Mouse (Mus musculus) layer of hippocampus, adult 18-20 months (tissue): ENCODE results near the gene U2surp. TPM values are rescaled to one million over a fixed set of nuclear protein-coding genes. Genes with fewer than 3 reads are reported as not detected.

Experiments used
- DNase-seq, 2 experiments: peaks; one replicate each; pipeline ENCODE4 v3.0.0; 2022; ENCODE audit warnings: low spot score in 2 of 2
- long read RNA-seq: library from polyadenylated mRNA; stranded (forward); transcript quantifications from one replicate; pipeline ENCODE4 v2.0.0, GENCODE M21; 2021
- total RNA-seq, 2 experiments: library from RNA; stranded (reverse); gene quantifications; 2 replicates each; pipeline ENCODE4 v1.2.3; 2021

Gene U2surp
- total RNA-seq = 10 to 100 TPM; 64.0 to 64.6 TPM
- long read RNA-seq, full-length matches to known transcripts = 32 of 38 reads
- long read RNA-seq, partial matches to known transcripts = 2 of 38 reads
- long read RNA-seq, other reads (novel, unspliced or antisense) = 4 of 38 reads

DNA sequence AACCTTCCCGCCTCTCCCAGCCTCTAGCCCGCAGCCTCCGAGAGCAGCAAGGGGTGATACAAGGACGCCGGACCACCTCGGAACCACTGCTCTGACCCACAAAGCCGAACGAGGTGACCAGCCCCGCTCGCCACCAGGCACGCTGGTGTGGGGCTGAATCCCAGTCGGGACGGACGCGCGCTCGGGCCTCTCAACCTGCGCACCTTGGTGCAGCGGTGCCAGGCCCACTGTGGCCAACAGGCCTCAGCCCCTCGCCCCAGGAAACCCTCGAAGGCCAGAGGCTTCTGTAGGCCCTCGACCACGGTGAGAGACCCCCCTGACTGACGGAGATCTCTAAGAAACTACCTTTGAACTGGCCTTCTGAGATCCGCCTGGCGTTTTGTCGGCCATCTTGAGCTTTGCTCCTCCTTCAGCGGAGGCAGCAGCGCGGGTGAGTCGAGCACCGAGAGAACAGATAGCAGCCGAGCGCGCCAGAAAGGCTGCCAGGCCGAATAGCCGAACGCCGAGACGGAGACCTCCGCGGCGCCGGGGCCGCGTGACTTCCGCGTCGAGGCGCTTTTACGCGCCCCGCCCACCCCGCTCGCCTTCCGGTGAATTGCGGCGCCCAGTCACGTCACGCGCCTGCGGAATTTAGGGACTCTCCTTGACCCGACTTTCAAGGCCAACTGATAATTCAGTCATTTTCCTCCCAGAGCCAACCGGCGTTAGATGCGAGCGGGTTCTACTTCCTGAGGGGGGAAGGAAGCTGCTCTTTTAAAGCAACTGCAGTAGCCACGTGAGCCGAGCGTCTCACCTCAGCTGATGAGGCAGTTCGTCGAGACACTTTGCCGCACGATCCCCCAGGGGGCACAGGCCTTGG, at the start of gene U2surp:
Gene U2surp (minus strand): TSS at position 525 of the 859 bp plus-strand sequence.
- peak; percentile 95 to 99 for DNase-seq

DNA sequence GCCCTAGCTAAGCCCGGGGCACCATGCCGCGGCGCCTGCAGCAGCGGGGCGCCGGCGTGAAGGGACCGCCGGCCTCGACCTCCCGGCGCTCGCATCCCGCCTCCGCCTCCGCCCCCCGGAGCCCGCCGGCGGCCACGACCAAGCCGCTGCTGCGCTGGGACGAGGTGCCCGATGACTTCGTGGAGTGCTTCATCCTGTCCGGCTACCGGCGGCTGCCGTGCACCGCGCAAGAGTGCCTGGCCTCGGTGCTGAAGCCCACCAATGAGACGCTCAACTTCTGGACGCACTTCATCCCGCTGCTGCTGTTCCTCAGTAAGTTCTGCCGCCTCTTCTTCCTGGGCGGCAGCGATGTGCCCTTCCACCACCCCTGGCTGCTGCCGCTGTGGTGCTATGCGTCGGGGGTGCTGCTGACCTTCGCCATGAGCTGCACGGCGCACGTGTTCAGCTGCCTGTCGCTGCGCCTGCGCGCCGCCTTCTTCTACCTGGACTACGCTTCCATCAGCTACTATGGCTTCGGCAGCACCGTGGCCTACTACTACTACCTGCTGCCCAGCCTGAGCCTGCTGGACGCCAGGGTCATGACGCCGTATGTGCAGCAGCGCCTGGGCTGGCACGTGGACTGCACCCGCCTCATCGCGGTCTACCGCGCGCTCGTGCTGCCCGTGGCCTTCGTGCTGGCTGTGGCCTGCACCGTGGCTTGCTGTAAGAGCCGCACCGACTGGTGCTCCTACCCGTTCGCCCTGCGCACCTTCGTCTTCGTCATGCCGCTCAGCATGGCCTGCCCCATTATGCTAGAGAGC, 48.3 kb upstream of the U2surp start:
- DNase-seq = peak; percentile 43 to 70

DNA sequence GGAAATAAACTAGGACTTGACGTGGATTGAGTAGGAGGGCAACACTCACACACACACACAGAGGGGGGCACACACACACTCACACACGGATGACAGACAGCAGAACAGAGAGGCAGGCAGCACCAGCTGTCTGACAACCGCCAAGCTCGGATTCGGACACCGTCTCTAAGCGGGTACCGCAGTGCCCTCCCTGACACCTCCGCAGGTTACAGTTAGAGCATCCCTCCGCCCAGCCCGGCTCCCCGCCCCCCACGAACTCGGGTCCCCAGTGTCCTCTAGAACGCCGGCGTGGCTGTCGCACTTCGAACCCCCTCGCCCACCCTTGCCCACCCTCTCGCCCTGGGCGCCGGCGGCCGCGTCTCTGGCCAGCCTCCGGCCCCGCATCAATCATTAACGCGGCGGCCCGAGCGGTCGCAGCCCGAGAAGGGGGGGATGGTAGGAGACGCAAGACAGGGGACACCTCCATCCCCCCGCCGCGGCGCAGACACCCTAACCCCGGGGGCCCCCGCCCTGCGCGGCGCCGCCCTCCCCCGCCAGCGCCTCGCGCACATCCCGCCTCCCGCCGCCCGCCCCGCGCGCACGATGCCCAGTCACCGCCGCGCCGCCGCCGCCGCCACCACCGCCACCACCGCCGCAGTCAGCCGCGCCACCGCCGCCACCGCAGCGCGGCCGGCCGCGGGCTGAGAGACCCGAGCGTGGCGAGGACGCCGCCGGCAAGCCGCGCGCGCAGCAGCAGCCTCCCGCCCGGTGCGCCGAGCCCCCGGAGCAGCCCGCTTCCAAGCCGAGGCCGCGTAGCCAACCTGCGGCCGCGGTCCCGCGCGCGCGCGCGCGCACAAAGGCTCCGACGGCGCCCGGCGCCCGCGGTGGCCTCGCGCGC, 47.5 kb upstream of the U2surp start, which contains the start of gene Paqr9:
Gene Paqr9 (plus strand): TSS at position 599 of the 877 bp plus-strand sequence.
- peak; percentile 51 to 65 for DNase-seq

DNA sequence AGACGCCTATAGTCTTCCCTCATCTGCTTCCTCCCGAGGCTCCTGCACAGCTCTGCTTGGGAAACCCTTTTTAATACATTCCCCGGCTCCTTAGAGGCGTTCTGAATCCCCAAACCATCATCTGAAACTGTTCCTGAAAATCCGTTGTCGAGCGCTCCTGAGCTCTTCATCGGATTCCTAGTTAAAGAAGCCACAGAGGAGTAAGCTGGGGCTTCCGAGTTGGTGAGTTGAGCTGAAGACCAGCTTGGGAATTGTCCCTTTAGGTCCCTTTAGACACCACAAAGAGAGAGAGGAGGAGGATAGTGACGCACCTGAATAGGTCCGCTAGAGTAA, 46.9 kb upstream of the U2surp start:
- DNase-seq = no peak

DNA sequence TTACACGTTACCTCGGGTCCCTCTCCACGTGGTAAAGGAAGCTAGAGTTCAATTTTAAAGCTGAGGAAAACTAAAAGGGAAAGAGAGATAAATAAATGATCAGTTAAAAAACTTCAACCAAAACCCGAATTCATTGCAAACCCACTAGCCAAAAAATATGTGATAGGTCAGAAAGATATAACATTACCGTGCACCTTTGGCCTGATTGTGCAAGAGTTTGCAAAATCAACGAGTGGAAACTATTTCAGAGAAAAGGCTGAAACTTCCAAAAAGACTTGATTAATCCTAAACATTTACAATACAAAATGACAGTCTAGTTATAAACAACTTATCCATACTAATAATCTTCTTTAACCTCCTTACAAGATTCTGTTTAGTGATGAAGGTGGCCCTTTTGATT, 45.9 kb upstream of the U2surp start:
- no peak for DNase-seq

DNA sequence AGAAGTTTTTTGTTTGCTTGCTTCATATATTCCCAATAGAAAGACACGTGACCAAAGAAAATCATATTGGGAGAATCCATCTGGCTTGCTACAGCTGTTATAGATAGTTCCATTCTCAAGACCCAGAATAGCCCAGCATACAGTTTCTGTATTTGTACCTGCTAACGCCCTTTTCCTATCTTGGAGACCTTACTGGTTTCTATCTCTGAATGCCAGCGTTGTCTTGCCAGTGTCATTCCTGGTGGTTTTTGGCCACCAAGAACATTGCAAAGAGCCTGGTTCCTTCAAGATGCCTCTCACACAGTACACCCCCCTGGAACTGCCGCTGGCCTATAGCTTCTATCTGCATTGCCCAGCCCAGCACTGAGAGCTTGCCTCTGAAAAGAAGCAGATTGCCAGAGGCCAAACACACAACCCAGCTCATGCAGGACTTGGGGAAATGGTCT, 44.3 kb upstream of the U2surp start:
- no peak for DNase-seq

DNA sequence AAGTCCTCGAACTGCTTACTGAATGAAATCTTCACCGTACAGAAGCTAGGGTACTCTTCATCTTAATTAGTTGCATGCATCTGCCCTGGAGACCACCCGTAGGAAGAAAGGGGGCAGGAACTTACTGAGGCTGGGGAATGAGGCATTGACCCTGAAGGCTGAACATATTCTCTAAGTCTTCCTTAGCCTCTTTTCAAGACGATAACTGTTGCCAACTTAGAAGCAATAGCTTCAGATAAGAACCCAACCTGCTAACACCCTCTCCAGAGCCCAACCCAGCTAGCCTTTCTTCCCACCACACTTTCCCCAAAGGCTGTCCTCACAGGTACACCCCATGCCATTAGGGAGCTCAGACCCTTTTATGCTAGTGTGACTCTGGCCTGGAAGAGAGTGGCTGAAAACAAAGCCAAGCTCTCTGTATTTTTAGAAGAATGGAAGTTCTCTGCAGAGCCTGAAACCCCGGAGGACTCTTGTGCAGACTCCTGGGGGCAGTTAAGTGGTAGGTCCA, 43.5 kb upstream of the U2surp start:
- no peak for DNase-seq

DNA sequence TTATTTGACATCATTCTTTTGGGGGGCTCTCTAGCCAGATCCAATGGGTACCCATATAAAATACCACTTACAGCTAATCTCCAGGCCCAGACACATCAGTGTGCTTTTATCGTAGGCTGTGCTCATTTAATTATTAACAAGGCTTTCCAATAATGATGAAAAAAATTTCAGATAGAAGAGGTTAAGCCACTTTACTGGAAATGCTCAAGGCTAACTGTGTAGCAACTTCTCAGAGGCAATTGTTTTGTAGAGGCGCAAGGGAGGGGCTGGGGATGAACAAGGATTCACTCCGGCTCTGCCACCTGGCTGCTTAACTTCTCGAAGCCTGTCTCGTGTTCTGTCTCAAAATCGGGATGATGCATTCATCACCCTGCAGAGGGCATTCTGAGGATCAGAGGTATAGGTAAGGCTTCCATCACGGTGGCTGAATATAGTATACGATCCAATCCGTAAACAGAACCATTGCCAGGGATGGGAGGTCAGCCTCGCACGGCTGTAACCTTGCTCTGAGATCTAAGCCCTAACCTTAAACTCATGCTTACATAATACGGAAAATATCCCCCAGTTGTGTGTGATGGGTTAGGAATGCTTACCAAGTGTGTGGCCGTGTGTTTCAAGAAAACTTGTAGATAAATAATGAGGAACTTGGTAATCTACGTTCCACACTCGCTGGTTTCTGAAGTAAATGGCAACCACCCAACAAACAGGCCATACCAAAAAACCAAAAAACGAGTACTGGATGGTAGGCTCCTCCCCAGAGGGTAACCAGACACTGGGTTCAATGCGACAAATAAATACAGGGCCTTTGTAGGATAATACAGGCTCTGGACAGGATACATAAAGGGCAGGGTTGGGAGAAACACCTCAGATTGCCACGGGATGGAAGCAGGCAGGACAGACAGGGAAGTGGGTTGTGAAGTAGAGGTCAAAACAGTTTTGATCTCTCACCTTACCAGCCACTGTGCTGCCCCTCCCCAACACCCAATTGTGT, 42.7 kb upstream of the U2surp start:
- no peak for DNase-seq

DNA sequence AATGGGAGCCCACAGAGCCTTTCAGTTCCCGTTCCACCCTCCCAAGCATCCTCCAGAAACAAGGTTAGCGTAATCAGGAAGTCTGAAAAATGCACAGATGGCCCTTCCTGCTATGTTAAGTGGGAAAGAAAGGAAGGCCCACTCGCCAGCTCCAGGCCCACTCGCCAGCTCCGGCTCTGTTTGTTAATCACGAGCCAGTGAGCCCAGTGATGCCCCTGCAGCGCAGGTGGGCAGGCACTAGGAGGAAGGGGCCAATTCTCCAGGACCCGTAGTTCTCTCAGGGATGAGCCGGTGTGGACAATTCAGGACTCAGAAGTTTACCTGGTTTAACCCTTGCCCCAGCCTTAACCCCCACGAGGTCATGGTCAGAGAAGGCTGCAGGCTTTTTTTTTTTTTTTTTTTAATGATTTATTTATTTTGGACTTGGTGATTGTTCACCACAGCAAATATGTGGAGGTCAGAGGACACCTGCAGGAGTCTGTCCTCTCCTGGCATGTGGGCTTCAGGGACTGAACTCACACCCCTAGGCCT, 40.4 kb upstream of the U2surp start:
- DNase-seq = peak in 1 of 2 experiments; percentile 11

DNA sequence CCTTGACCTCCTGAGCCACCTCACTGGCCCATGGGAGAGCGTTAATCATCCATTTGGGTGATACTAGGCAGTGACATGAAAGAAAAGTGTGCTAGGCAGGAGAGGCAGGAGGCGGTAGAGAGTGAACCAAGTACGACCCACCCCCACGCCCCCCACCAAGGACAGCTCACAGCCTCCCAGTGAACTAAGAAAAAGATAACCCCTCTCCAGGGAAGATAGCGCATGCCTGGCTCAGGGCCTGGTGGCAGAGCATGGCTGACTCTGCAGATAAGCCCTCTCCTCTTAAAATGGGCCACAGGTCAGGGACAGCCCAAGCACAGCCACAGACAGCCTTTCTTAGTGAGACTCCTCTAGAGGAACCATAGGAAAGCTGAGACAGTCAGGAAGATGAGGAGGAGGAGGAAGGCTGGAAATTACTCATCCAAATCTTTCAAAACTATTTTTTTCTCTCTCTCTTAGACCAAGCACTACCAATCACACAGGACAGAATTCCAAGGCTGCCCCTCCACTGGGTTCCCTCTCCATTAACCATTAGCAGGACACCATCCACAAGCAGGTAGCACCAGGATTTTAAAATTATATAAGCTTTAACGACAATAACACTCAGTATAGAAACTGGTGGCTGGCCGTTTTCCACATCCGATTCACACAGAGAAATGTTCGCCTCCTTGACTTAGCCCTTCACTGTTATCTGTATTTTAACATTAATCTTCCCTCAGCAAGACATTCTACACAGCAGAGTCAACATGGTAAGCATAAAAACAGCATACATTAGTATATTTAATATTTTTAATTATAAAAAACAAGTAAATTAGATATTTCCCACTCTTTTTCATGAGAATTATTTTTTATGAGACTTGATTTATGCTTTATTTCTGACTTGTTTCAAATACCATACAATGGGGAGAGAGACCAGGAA, 39.3 kb upstream of the U2surp start:
- no peak for DNase-seq

DNA sequence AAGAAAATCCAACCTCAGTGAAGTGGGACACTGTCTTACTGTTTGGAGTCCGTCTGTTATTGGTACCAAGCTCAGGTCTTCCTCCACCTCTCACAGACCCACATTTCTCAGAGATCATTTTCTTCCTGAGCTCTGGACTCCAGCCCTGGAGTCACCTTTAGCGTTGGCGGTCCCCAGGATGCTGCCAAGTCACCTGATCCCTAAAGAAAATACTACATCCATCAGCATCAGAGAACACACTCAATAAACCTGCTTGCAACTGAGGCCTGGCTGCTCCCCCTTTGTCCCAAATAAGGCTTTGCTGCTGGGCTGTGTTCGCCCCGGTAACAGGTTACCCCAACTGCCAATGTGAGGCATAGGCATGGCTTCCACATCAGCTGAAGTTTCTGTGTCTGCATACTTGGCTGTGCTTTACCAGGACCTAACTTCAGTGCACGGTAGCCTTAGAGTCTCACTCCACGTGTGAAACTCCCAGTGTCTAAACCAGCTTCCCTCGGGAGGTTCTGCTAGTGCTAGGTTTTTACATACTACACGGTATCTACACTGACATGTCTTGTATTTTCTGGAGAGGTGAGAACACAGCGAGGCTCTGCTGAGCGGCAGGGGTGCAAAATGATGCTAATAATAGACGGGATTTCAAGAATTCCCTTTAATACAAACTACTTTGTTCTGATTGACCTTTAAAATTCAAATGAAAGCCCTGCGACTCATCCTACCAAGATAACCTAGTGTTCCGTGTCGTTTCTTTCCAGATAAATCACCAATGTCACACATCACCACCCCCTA, 38.0 kb upstream of the U2surp start:
- DNase-seq = no peak

DNA sequence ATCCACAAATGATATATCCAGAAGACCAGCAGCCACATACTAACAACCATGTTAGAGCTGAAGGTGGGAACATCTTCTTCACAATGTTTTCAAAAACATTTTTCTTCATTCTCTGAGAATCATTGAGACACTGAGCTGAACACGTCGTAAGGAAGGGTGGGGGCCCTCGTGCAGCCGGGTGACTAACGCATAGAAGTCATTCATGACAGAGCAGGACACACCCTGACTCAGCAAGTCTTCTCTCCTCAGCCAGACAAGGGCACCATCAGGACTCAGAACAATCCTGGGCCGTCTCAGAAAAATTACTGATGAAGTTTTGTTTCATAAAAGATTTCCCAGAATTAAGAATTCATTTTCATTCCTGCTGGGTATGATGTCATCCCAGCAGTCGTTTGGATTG, 34.9 kb upstream of the U2surp start:
- DNase-seq = no peak

DNA sequence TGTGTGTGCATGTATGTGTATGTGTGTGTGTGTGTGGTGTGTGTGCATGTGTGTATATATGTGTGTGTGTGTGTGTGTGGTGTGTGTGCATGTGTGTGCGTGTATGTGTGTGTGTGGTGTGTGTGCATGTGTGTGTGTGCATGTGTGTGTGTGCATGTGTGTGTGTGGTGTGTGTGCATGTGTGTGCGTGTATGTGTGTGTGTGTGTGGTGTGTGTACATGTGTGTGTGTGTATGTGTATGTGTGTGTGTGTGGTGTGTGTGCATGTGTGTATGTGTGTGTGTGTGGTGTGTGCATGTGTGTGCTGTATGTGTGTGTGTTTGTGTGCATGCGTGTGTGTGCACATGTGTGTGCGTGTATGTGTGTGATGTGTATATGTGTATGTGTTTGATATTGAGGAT, 32.8 kb upstream of the U2surp start:
- no peak for DNase-seq

DNA sequence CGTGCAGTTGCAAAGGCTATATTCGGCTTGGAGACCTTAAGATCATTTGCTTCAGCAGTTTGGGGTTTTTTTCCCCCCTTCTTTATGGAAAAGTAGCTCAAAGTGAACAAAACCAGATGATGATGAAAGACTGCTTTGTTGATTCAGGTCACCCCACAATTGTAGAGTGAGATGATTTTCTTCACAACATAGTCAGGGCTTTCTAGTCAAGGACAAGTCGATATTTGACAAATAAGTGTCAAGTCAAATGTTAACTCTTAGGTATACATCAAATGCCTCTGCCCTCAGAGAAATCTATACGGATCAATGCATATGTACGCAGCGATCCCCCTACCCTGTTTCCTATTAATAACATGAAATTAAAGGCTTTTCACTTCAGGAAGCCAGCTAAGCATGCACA, 30.7 kb upstream of the U2surp start:
- no peak for DNase-seq

DNA sequence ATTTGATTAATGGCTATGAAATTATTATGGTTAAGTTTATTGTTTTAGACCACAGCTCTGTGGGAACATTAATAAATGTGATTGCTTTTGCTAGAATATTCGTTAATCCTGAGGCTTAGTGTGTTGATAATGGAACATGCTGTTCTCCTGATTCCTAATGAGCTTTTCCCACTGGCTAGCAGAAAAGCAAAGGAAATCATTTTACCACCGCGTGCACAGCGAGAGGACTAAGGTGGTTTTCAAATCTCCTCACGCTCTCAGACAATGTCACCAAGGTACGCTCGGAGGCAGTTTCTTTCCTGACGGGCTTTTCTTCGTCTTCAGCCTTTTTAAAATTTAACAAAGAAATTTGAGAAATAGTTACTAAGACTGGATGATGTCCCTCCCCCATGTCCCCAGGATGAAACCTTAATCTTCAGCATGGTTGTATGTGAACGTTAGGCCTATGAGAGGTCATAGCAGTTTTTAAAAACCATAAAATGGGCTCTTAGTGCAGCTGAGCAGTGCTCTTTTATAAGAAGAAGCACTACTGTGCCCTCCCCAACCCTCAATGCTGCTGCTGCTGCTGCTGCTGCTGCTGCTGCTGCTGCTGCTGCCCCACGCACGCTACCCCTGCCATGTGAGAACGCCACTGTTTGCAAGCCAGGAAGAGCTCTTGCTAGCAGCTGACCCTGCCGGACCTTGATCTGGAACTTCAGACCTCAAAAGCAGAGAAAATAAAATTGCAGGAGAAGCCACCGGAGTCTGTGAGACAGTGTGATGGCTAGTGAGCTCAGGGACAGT, 30.0 kb upstream of the U2surp start:
- DNase-seq = no peak

DNA sequence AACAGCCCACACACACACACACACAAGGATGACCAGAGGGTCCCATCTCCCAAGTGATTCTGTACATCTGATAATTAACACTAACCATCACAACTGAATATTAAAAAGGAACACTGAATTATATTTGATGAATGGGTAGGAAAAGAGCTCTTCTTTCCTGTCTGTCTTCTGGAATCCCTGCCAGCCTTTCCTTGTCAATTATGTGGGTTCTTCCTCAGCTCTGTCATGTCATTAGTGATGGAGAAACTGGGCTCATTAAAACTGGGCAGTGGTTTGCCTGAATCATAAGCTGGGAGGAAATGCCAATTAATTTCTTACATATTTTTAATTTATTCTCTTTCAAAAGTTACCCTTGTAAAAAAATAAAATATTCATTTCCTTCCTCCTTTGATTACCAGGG, 29.4 kb upstream of the U2surp start:
- DNase-seq = no peak

DNA sequence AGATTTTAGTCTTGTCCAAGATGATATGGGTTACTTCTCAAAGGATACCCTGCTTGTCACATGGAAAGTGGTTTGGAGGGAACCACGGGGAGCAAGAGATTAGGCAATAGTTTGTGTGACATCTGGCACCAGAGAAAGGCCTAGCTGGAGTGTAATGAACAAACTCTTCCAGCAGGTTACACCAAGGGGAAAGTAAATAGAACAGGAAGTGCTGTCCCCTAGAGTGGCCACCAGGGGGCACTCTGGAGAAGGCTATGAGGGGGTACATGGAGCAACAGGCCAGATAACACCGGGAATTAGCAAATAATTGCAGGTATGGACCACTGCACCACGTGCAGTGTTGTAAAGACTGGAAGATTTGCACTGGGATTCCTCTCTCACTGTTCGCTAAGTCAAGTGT, 28.7 kb upstream of the U2surp start:
- DNase-seq = peak in 1 of 2 experiments; percentile 46
